Mouse (Mus musculus): Measurements from ENCODE around the gene Eea1.

DNA sequence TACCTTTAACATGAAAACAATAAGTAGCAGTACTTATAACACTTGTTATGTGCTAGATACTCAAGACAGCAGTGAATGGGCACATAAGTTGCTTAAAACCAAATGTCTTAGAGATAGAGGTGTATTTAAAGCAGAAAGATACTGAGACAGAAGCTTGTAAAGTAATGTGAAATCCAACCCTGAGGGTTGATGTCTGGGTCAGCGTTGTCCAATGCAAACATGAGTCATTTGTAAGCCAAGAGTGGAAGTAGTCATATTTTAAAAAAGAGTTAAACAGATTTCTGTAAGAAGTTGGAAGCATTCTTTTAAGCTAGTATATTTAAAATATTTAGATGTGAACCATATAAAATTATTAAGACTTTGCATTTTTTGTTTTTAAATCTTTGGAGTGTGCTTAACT, 4.6 kb downstream of the Eea1 start:
- no peak for TF ChIP-seq HCFC1 (IDR thresholded peaks at IDR 0.05; ENCODE audit: borderline replicate concordance, insufficient read depth, low read length)
- TF ChIP-seq MAFK (IDR thresholded peaks at IDR 0.05; ENCODE audit: insufficient read depth, low read depth, low read length) = no peak

All from ES-E14 (cell line).